Mouse (Mus musculus) NIH3T3 (cell line): ENCODE results near the gene 1700001L19Rik.
"Not testable (repeated sequence)": the region's sequence is repeated elsewhere in the genome, so short reads cannot be mapped to it uniquely, and the experiment has no call there.

Experiments used
- DNase-seq: peaks from one replicate; pipeline ENCODE4 v3.0.0-alpha.2; 2012; ENCODE audit warnings: low read depth

1700001L19Rik gene

DNA sequence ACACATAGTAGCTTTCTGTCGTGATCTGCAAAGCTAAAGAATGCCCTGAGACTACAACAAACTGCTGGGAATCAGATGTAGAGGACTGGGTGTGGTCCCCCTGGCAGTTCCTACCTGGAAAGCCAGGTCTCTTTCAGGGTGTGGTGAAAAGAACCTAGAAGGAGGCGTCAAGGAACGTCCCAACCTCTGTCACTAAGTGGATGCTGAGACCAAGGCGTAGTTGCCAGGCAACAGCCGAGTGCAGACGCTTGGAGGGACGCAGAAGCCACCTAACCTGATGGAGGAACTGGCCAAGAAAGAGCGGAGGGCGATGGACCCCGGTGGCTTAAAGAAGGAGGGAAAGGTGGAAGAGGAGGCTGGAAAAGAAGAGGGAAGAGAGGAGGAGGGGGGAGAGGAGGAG, at the start of gene 1700001L19Rik:
TSS of gene 1700001L19Rik (plus strand) at position 223 of the 400 bp plus-strand sequence.
- DNase-seq = no peak

GRCm38 (mm10) chr13:68553391-68553790, 43.8 kb upstream of the 1700001L19Rik start:
- not testable (repeated sequence) for DNase-seq

- DNase-seq = no peak
Observed at GRCm38 (mm10) chr13:68568110-68568509, 29.1 kb upstream of the 1700001L19Rik start.

DNA sequence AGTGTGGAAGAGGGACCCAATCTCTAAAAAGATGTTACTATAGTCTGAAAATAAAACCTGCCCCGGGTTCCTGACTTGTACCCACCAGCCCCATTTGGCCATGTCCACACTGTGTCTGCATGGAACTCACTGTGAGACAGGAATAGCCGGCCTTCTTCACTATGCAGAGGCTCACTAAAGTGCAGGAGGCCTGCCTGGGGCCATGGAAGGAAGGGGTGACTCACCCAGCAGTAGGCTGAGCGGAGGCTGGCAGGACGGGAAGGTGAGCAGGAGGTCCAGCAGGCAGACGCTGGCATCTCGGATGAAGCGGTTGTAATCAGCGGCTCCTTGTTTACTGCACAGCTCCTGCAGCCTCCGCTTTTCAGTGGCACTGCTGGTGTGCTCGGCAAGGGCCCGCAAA, 28.7 kb upstream of the 1700001L19Rik start:
- peak; percentile 1 for DNase-seq

- DNase-seq = peak; percentile 68
Observed at GRCm38 (mm10) chr13:68569589-68570336, 27.5 kb upstream of the 1700001L19Rik start.

- DNase-seq = no peak
Observed at GRCm38 (mm10) chr13:68572247-68572646, 25.0 kb upstream of the 1700001L19Rik start.

- DNase-seq = peak; percentile 52
Observed at GRCm38 (mm10) chr13:68572966-68573913, 24.0 kb upstream of the 1700001L19Rik start.

DNA sequence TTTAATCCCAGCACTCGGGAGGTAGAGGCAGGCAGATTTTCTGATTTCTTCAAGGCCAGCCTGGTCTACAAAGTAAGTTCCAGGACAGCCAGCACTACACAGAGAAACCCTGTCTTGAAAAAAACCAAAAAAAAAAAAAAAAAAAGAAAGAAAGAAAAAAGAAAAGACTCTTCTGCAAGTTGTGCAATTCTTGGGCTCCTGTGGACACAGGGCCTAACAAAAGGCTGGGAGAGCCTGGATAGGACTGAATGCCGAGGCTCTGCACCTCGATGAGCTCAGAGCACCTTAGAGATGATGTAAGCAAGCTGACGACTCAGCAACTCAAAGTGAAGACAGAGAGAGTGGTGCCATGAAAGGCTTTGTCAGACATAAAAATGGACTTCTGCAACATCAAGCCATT, 22.8 kb upstream of the 1700001L19Rik start:
- DNase-seq = no peak

DNA sequence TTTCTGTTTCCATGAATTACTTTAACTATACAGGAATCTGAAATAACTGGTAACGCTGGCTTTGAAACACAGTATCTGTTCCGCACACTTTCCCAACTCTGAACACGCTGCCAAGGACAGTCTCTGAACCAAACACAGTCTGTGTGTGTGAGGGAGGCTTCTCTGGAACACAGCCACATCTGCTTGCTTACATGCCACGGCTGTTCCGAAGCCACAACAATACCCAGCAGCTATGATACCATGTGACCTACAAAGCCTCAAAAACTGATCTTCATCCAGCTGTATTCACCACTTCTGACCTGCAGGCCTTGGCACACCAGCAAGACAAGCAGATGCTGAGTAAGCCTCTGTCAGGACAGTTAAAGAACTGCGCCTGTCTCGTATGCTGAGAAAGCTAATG, 19.3 kb upstream of the 1700001L19Rik start:
- DNase-seq = no peak

GRCm38 (mm10) chr13:68581086-68581740, 16.0 kb upstream of the 1700001L19Rik start:
- DNase-seq = peak; percentile 12

- peak; percentile 94 for DNase-seq
Observed at GRCm38 (mm10) chr13:68581747-68582516, 15.3 kb upstream of the 1700001L19Rik start, which contains the start of the genes Mtrr and Fastkd3. TSS of gene Mtrr (minus strand) at chr13:68582149. TSS of gene Fastkd3 (plus strand) at chr13:68582234.

GRCm38 (mm10) chr13:68582517-68582780, 14.8 kb upstream of the 1700001L19Rik start:
- peak; percentile 30 for DNase-seq

- DNase-seq = no peak
Observed at GRCm38 (mm10) chr13:68583961-68584360, 13.3 kb upstream of the 1700001L19Rik start.

GRCm38 (mm10) chr13:68585441-68585840, 11.8 kb upstream of the 1700001L19Rik start:
- no peak for DNase-seq

GRCm38 (mm10) chr13:68588352-68588751, 8.9 kb upstream of the 1700001L19Rik start:
- no peak for DNase-seq

DNA sequence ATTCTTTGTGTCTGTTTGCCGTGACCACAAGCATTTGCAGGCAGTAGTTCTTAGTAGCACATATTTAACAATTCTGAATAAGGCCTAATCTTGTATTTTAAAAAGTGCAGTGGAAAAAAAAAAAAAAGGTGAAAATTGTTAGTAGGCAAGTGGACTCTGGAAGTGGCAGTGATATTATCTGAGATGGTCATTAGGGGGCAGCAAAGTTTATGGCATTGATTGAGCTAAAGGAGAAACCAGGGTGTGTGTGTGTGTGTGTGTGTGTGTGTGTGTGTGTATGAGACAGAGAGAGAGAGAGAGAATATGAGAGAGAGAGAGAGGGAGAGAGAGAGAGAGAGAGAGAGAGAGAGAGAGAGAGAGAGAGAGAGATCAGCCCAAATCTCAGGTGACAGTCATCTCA, 3.4 kb upstream of the 1700001L19Rik start:
- peak; percentile 56 for DNase-seq

DNA sequence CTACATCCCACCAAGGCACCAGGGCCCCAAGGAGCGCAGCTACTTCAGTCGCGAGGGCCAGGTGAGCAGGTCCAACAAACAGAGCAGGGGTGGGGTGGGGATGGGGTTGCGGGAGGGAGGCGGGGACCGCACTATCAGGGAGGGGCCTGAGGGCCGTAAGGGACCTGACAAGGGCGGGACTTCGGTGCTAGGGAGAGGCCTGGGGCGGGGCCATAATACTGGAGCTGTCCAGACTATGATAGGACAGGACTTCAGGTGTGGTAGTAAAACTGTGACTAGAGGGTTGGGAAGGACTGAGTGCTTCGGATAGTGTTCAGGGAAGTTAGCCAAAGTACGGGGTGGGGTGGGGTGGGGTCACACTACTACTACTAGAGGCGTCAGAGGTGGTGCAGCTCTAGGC, 446 bp downstream of the 1700001L19Rik start:
- DNase-seq = no peak

DNA sequence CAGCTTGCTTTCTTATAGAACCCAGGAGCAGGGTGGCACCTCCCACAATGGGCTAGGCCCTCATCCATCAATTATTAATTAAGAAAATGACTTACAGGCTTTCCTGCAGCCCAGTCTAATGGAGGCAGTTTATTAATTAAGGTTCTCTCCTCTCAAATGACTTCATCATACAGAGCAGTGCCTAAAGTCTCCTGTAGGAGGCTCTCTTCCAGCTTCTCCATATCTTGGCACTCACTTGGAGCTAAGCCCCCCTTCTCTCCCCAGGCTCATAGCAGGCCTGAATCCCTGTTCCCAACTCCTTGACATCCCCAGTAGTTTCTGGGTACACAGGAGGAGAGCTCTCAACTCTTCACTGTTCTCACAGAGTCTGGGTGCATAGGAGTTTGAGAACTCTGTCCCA, 1.7 kb downstream of the 1700001L19Rik start:
- DNase-seq = no peak

GRCm38 (mm10) chr13:68601184-68601583, 4.0 kb downstream of the 1700001L19Rik start:
- peak; percentile 20 for DNase-seq

- DNase-seq = no peak
Observed at GRCm38 (mm10) chr13:68603085-68603484, 5.9 kb downstream of the 1700001L19Rik start.

DNA sequence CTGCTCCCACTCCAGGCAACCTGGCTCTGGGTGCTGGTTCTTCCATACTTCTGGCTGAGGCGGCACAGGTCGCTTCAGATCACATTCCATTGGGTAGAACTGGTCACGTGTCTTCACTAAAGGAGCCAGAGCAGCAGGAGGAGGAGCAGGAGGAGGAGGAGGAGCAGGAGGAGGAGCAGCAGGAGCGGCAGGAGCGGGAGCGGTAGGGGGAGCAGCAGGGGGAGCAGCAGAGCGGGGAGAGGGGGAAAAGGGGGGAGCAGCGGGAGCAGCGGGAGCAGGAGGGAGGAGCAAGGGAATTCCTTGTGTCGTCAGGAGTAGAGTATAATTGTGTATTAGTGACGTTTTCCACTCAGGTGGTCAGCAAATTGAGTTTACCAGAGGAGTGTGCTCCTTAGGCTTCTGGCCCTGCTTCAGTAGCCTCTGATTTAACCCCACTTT, 8.5 kb downstream of the 1700001L19Rik start:
- peak; percentile 34 for DNase-seq
